Mouse (Mus musculus): ENCODE measurements at regions not wholly inside any gene's neighbourhood (a gene's known extent, or its start where the extent isn't known, plus 50 kb on each side); places are given as distances from the start of the nearest gene placed in this dataset.

DNA sequence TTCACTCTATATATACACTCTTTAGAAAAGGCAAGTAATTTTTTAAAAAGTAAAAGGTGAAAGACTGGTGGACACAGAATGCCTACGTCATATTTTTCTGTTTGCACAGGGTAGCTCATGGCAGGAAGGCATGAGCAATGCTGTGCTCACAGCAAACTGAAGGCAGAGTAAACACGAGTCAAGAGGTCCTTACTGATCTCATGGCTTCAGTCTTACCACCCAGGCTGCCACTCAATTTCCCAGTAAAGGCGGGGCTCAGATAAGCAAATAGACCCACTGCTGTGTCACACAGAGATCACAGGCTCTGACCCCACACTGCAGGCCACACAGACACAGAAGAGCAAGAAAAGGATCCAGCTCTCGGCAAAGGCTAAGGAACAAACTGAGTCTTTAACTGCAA is 65.5 kb upstream of the Sema3e start:
- H3K36me3 ChIP-seq (ENCODE audit: insufficient read depth, low read length): no peaks in the 10 kb centered on the region
- no peaks in the 10 kb centered on the region for H3K27me3 ChIP-seq (ENCODE audit: insufficient read depth, low read length)
- peaks cover 14% of the 10 kb centered on the region for H3K4me1 ChIP-seq (replicated peaks; ENCODE audit: low read depth, low read length)
- TF ChIP-seq POU5F1 (IDR thresholded peaks at IDR 0.05; ENCODE audit: borderline replicate concordance, low read length) (no peak), CTCF (conservative IDR thresholded peaks at IDR 0.05; ENCODE audit: low read length) (no peak), NANOG (IDR thresholded peaks at IDR 0.05; ENCODE audit: borderline replicate concordance, low read length) (no peak)
- 0 out of 2 replicates have a peak overlapping the region, but pooled peaks have one; percentile 2 for H3K4me3 ChIP-seq (replicated peaks; ENCODE audit: low read length)
- H3K9me3 ChIP-seq (ENCODE audit: low read length): no peaks in the 10 kb centered on the region

- Histone ChIP-seq H3K27me3 (ENCODE audit: insufficient read depth, low read length) (no peaks in the 10 kb centered on the region), H3K4me1 (replicated peaks; ENCODE audit: low read depth, low read length) (no peaks in the 10 kb centered on the region), H3K4me3 (replicated peaks; ENCODE audit: low read length) (no peak overlapping the region), H3K9me3 (ENCODE audit: low read length) (no peaks in the 10 kb centered on the region), H3K36me3 (ENCODE audit: insufficient read depth, low read length) (no peaks in the 10 kb centered on the region)
- no peak for TF ChIP-seq NANOG (IDR thresholded peaks at IDR 0.05; ENCODE audit: borderline replicate concordance, low read length)
Observed at GRCm38 (mm10) chr5:13965901-13966300, 59.2 kb upstream of the Sema3e start.

DNA sequence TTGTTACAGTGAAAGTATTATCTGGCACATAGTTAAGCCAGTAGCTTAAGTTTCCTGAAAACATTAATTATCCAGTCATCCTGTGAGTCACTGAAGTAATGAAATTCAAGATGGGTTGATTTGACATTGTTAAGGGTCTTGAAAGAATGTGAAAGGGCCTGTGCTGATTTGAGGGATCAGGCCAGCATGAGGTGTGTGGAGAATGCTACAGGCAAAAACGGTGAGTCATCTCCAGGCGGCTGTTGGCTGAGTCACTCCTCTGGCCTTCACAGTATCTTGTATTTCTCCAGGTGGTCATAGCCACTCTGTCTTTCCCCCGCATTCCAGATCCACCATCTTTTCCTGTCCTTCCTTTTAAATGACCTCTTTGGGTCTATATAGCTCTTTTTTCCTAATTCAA is 50.4 kb upstream of the Sema3e start:
- Histone ChIP-seq H3K4me1 (replicated peaks; ENCODE audit: low read depth, low read length) (peaks cover 16% of the 10 kb centered on the region), H3K4me3 (replicated peaks; ENCODE audit: low read length) (no peak overlapping the region), H3K27me3 (ENCODE audit: insufficient read depth, low read length) (no peaks in the 10 kb centered on the region), H3K36me3 (ENCODE audit: insufficient read depth, low read length) (no peaks in the 10 kb centered on the region), H3K9me3 (ENCODE audit: low read length) (no peaks in the 10 kb centered on the region)
- TF ChIP-seq NANOG (IDR thresholded peaks at IDR 0.05; ENCODE audit: borderline replicate concordance, low read length) (peak; percentile 43; the same call in 1 of the 2 replicates), CTCF (conservative IDR thresholded peaks at IDR 0.05; ENCODE audit: low read length) (no peak)
